In the genomic region with DNA sequence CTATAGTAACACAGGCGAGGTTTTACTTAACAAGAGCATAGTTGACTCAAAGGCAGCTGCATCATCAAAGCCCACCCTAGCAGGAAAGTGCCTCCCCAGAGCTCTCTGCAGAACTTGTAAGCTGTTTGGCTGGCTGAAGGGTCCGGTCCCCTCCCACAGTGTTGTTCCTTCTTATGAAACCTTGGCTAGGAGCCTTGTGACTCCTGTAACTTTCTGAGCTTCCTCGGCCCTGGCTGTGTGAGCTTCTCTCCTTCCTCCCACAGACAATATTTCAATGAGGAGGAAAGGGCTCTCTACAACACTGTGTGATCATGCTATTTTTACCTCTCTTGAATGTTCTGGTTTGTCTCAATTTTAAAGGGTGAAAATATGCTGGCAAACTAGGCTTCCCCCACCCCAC, we compare ENCODE assay signal across 21 mouse cellular contexts. TPM values are rescaled to one million over a fixed set of nuclear protein-coding genes. Genes with fewer than 3 reads are reported as not detected.
A peak's percentile ranks its signal among the peaks of the same experiment; 100 is the strongest.
DNase-seq lines count a peak whose midpoint lies in the region; ATAC-seq and TF ChIP-seq lines count a peak whose summit lies in the region.
"Had no signal": no experiment of that assay in that cellular context is flagged by ENCODE, and none has a peak within 500 bp of the region (broad histone marks: within the 10 kb centered on the region; RNA-seq: fewer than 3 reads in every experiment).

No protein-coding gene starts in this region.

- peak; percentile 28; the same call in 1 of the 2 replicates for ATAC-seq in kidney, embryonic 14.5 days (ENCODE audit: low FRiP score, low TSS enrichment)
- no peak for ATAC-seq in limb, embryonic 14.5 days (ENCODE audit: low FRiP score, low read depth)
- peak; percentile 40; the same call in 1 of the 2 replicates for ATAC-seq in intestine, embryonic 16.5 days
- ATAC-seq in stomach, embryonic 14.5 days (ENCODE audit: insufficient number of reproducible peaks, insufficient read depth, low FRiP score, low read depth) = peak; percentile 58; the same call in 1 of the 2 replicates
- ATAC-seq: forebrain, embryonic 14.5 days; midbrain, embryonic 13.5 days had no signal

- no peak overlapping the region for H3K27ac ChIP-seq in kidney, embryonic 14.5 days (ENCODE audit: low read depth, low read length)
- no peak overlapping the region for H3K27ac ChIP-seq in limb, embryonic 14.5 days (replicated peaks; ENCODE audit: low read depth, low read length)
- no peak overlapping the region for H3K27ac ChIP-seq in limb, embryonic 10.5 days
- H3K27ac ChIP-seq in intestine, embryonic 16.5 days (ENCODE audit: low read length) = no peak overlapping the region
- H3K27ac ChIP-seq in stomach, embryonic 14.5 days (ENCODE audit: low read length) = no peak overlapping the region; the same call in 1 of the 2 replicates
- H3K27ac ChIP-seq: heart, embryonic 10.5 days; hindbrain, embryonic 14.5 days; lung, embryonic 15.5 days; macrophage; midbrain, embryonic 13.5 days had no signal

- H3K27me3 ChIP-seq in kidney, embryonic 14.5 days (ENCODE audit: control insufficient read depth, insufficient read depth, low read length) = no peaks in the 10 kb centered on the region
- H3K27me3 ChIP-seq in limb, embryonic 14.5 days (ENCODE audit: control insufficient read depth, insufficient read depth, low read length) = no peaks in the 10 kb centered on the region
- H3K27me3 ChIP-seq in limb, embryonic 10.5 days (ENCODE audit: low read depth, poor library complexity, severe bottlenecking) = no peaks in the 10 kb centered on the region
- no peaks in the 10 kb centered on the region for H3K27me3 ChIP-seq in intestine, embryonic 16.5 days (replicated peaks; ENCODE audit: control insufficient read depth, insufficient read depth, low read length)
- H3K27me3 ChIP-seq in stomach, embryonic 14.5 days (ENCODE audit: control insufficient read depth, insufficient read depth, low read length) = no peaks in the 10 kb centered on the region
- H3K27me3 ChIP-seq: lung, embryonic 15.5 days; midbrain, embryonic 13.5 days had no signal

- H3K4me2 ChIP-seq in kidney, embryonic 14.5 days (replicated peaks; ENCODE audit: low read depth, low read length) = no peak overlapping the region
- no peak overlapping the region for H3K4me2 ChIP-seq in limb, embryonic 14.5 days (replicated peaks; ENCODE audit: low read depth, low read length, severe bottlenecking)
- no peak overlapping the region for H3K4me2 ChIP-seq in intestine, embryonic 16.5 days (ENCODE audit: low read depth, low read length)
- no peak overlapping the region for H3K4me2 ChIP-seq in stomach, embryonic 14.5 days (replicated peaks; ENCODE audit: low read depth, low read length)
- H3K4me2 ChIP-seq: hindbrain, embryonic 14.5 days; liver, embryonic 11.5 days; lung, embryonic 15.5 days; midbrain, embryonic 13.5 days had no signal

- 59% methylated on average over 3 of the region's 3 CpGs for WGBS in kidney, embryonic 14.5 days
- 39% methylated on average over 3 of the region's 3 CpGs for WGBS in limb, embryonic 14.5 days
- 82% methylated on average over 3 of the region's 3 CpGs for WGBS in limb, embryonic 10.5 days
- 52% methylated on average over 3 of the region's 3 CpGs for WGBS in intestine, embryonic 16.5 days
- 52% methylated on average over 3 of the region's 3 CpGs for WGBS in stomach, embryonic 14.5 days

- no peak overlapping the region for H3K4me3 ChIP-seq in kidney, embryonic 14.5 days (ENCODE audit: low read length)
- H3K4me3 ChIP-seq in limb, embryonic 14.5 days (replicated peaks; ENCODE audit: low read length) = no peak overlapping the region
- no peak overlapping the region for H3K4me3 ChIP-seq in limb, embryonic 10.5 days
- no peak overlapping the region for H3K4me3 ChIP-seq in intestine, embryonic 16.5 days (ENCODE audit: low read length)
- H3K4me3 ChIP-seq in stomach, embryonic 14.5 days (ENCODE audit: low read depth, low read length) = no peak overlapping the region
- H3K4me3 ChIP-seq: erythroblast, embryonic 14.5 days; heart, embryonic 10.5 days; lung, embryonic 15.5 days; midbrain, embryonic 13.5 days had no signal

- no peaks in the 10 kb centered on the region for H3K36me3 ChIP-seq in kidney, embryonic 14.5 days (ENCODE audit: control insufficient read depth, insufficient read depth, low read length)
- H3K36me3 ChIP-seq in limb, embryonic 14.5 days (ENCODE audit: control insufficient read depth, insufficient read depth, low read length) = no peaks in the 10 kb centered on the region
- no peaks in the 10 kb centered on the region for H3K36me3 ChIP-seq in limb, embryonic 10.5 days
- H3K36me3 ChIP-seq in intestine, embryonic 16.5 days (ENCODE audit: control insufficient read depth, insufficient read depth, low read length) = no peaks in the 10 kb centered on the region
- no peaks in the 10 kb centered on the region for H3K36me3 ChIP-seq in stomach, embryonic 14.5 days (ENCODE audit: control insufficient read depth, insufficient read depth, low read length)
- H3K36me3 ChIP-seq: heart, embryonic 10.5 days; lung, embryonic 15.5 days; midbrain, embryonic 13.5 days had no signal

- no peaks in the 10 kb centered on the region for H3K9me3 ChIP-seq in kidney, embryonic 14.5 days (ENCODE audit: control insufficient read depth, low read length)
- H3K9me3 ChIP-seq in limb, embryonic 14.5 days (ENCODE audit: control insufficient read depth, low read length) = no peaks in the 10 kb centered on the region
- H3K9me3 ChIP-seq in limb, embryonic 10.5 days (replicated peaks) = no peaks in the 10 kb centered on the region
- H3K9me3 ChIP-seq in intestine, embryonic 16.5 days (ENCODE audit: control insufficient read depth, low read length) = no peaks in the 10 kb centered on the region
- no peaks in the 10 kb centered on the region for H3K9me3 ChIP-seq in stomach, embryonic 14.5 days (ENCODE audit: control insufficient read depth, low read depth, low read length)
- H3K9me3 ChIP-seq: heart, embryonic 10.5 days; lung, embryonic 15.5 days; midbrain, embryonic 13.5 days had no signal

- no peaks in the 10 kb centered on the region for H3K4me1 ChIP-seq in kidney, embryonic 14.5 days (ENCODE audit: control insufficient read depth, insufficient read depth, low read length)
- no peaks in the 10 kb centered on the region for H3K4me1 ChIP-seq in limb, embryonic 14.5 days (ENCODE audit: control insufficient read depth, insufficient read depth, low read length)
- peaks cover 14% of the 10 kb centered on the region for H3K4me1 ChIP-seq in limb, embryonic 10.5 days
- H3K4me1 ChIP-seq in intestine, embryonic 16.5 days (ENCODE audit: control insufficient read depth, insufficient read depth, low read length) = no peaks in the 10 kb centered on the region
- H3K4me1 ChIP-seq in stomach, embryonic 14.5 days (ENCODE audit: control insufficient read depth, insufficient read depth, low read length) = no peaks in the 10 kb centered on the region
- H3K4me1 ChIP-seq: lung, embryonic 15.5 days; midbrain, embryonic 13.5 days had no signal

- TF ChIP-seq POLR2A in limb, embryonic 14.5 days (IDR thresholded peaks at IDR 0.05; ENCODE audit: borderline replicate concordance, extremely low read depth, insufficient read depth, insufficient read length) = no peak

- no peak overlapping the region for H3K9ac ChIP-seq in kidney, embryonic 14.5 days (ENCODE audit: low read depth, low read length)
- H3K9ac ChIP-seq in limb, embryonic 14.5 days (ENCODE audit: low read depth, low read length, severe bottlenecking) = no peak overlapping the region
- H3K9ac ChIP-seq in intestine, embryonic 16.5 days (ENCODE audit: low read depth, low read length) = no peak overlapping the region
- H3K9ac ChIP-seq in stomach, embryonic 14.5 days (replicated peaks; ENCODE audit: low read depth, low read length) = no peak overlapping the region
- H3K9ac ChIP-seq: hindbrain, embryonic 14.5 days; lung, embryonic 15.5 days; midbrain, embryonic 13.5 days had no signal

- DNase-seq in kidney, adult 11 months = no peak
- DNase-seq in limb, embryonic 14.5 days (ENCODE audit: low spot score) = peak; percentile 12
- no peak for DNase-seq in limb, embryonic 10.5 days (ENCODE audit: low spot score)
- no peak for DNase-seq in Muller cell, postnatal 12 days (ENCODE audit: inconsistent ontology term)
- DNase-seq: cerebellum, postnatal 14 days; kidney, adult 2 months; spleen, adult 18-20 months; thymus, postnatal 4 days had no signal

RNA-seq across cellular contexts. Expression of gene Tprg, which starts 28.5 kb away (rescaled TPM):
- not detected in 2 replicates for polyA plus RNA-seq in kidney, embryonic 14.5 days (2014; fragmentation: Nextera tagmentation; extraction: Ambion mirVana)
- polyA plus RNA-seq in limb, embryonic 14.5 days (2012; rRNA removed) = 0.36 and 1.1 TPM in 2 replicates
- 1.9 and 4.3 TPM in 2 replicates for polyA plus RNA-seq in limb, embryonic 14.5 days (2014; fragmentation: Nextera tagmentation; extraction: Ambion mirVana)
- polyA plus RNA-seq in limb, embryonic 10.5 days (2016; fragmentation: Nextera tagmentation; extraction: Ambion mirVana) = not detected in 2 replicates
- 0.21 TPM in 1 of 2 replicates, not detected in the other for polyA plus RNA-seq in intestine, embryonic 16.5 days (2015; fragmentation: Nextera tagmentation; extraction: Ambion mirVana)
- polyA plus RNA-seq in stomach, embryonic 14.5 days (2014; fragmentation: Nextera tagmentation; extraction: Ambion mirVana) = 0.85 and 1.0 TPM in 2 replicates
- polyA plus RNA-seq: erythroblast, embryonic 14.5 days; forebrain, embryonic 14.5 days; heart, embryonic 10.5 days; hindbrain, embryonic 14.5 days; liver, embryonic 11.5 days; macrophage; midbrain, embryonic 13.5 days; neural tube, embryonic 14.5 days; testis, adult 2 months had no signal
